Mouse (Mus musculus): Measurements from ENCODE around the gene Pde1a. TPM values are rescaled to one million over a fixed set of nuclear protein-coding genes. Genes with fewer than 3 reads are reported as not detected.

The Pde1a gene
- polyA plus RNA-seq, 1 experiment from 2014 or later: 36.9 TPM

DNA sequence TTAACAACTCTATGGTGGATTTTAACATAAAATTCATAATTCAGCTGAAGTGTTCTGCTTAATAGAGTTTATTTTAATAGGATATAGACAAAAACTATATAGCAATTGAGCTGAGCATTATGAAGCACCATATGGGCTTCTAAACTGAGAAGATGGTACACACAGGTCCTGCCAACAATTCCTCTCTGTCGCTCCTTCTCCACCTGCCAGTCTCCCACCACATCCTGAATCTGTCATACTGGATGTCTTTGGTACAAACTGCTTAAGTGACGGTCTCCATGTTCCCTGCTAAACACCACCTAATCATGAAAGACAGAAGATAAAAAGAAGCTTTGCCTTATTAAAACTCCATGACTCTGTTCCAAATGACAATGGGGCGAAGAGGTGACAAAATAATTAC, 20.1 kb upstream of the Pde1a start:
- ATAC-seq (ENCODE audit: insufficient number of reproducible peaks, insufficient read depth, low FRiP score, low read depth): no peak
- Histone ChIP-seq H3K9ac (ENCODE audit: low read length) (no peak overlapping the region), H3K4me2 (ENCODE audit: low read length) (no peak overlapping the region), H3K9me3 (ENCODE audit: control insufficient read depth, low read length) (no peaks in the 10 kb centered on the region), H3K27ac (replicated peaks in 1 of 2; ENCODE audit: control insufficient read depth in 1 of 2, insufficient read depth in 1 of 2, low read depth in 2 of 2, low read length in 2 of 2) (no peak overlapping the region), H3K27me3 (ENCODE audit: control insufficient read depth, insufficient read depth, low read length) (no peaks in the 10 kb centered on the region), H3K4me3 (ENCODE audit: control insufficient read depth in 1 of 2, insufficient read depth in 1 of 2, low read depth in 1 of 2, low read length in 2 of 2) (no peak overlapping the region), H3K4me1 (ENCODE audit: control insufficient read depth in 2 of 2, insufficient read depth in 2 of 2, low read length in 2 of 2) (no peaks in the 10 kb centered on the region), H3K36me3 (ENCODE audit: control insufficient read depth, insufficient read depth, low read length) (no peaks in the 10 kb centered on the region)
- WGBS: 74% methylated on average over 3 of the region's 3 CpGs

DNA sequence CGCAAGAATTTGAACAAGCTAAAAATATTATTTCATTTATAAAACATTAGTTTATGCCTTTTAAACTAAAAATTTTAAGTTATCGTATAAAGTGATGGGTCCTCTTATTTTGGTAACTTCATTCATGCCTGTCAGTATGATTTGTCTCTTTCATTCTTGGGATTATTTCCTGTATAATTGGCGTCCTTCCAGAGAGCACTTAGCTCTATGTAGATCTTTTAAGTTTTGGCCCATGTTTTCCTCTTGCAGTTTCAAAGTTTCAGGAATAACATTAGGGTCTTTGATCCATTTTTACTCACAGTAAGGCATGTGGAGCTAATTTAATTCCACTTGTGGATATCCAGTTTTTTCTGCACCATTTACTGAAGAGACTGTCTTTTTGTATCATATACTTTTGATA, 5.8 kb upstream of the Pde1a start:
- Histone ChIP-seq H3K9ac (ENCODE audit: low read length) (no peak overlapping the region), H3K4me1 (ENCODE audit: control insufficient read depth in 2 of 2, insufficient read depth in 2 of 2, low read length in 2 of 2) (no peaks in the 10 kb centered on the region), H3K27ac (replicated peaks in 1 of 2; ENCODE audit: control insufficient read depth in 1 of 2, insufficient read depth in 1 of 2, low read depth in 2 of 2, low read length in 2 of 2) (no peak overlapping the region), H3K9me3 (ENCODE audit: control insufficient read depth, low read length) (0 out of 2 replicates have a peak, but pooled peaks cover 4% of the 10 kb centered on the region), H3K27me3 (ENCODE audit: control insufficient read depth, insufficient read depth, low read length) (no peaks in the 10 kb centered on the region), H3K4me2 (ENCODE audit: low read length) (no peak overlapping the region), H3K36me3 (ENCODE audit: control insufficient read depth, insufficient read depth, low read length) (no peaks in the 10 kb centered on the region), H3K4me3 (ENCODE audit: control insufficient read depth in 1 of 2, insufficient read depth in 1 of 2, low read depth in 1 of 2, low read length in 2 of 2) (no peak overlapping the region)
- 76% methylated on average over 3 of the region's 3 CpGs for WGBS
- ATAC-seq (ENCODE audit: insufficient number of reproducible peaks, insufficient read depth, low FRiP score, low read depth): no peak

GRCm38 (mm10) chr2:80132677-80133076, 3.4 kb upstream of the Pde1a start:
- H3K27me3 ChIP-seq (ENCODE audit: control insufficient read depth, insufficient read depth, low read length): no peaks in the 10 kb centered on the region
- H3K9ac ChIP-seq (ENCODE audit: low read length): no peak overlapping the region
- 76% methylated on average over 3 of the region's 3 CpGs for WGBS
- no peak for ATAC-seq (ENCODE audit: insufficient number of reproducible peaks, insufficient read depth, low FRiP score, low read depth)
- 0 out of 4 replicates have a peak, but pooled peaks cover 0 to 7% of the 10 kb centered on the region in 2 experiments for H3K4me1 ChIP-seq (ENCODE audit: control insufficient read depth in 2 of 2, insufficient read depth in 2 of 2, low read length in 2 of 2)
- 0 out of 2 replicates have a peak, but pooled peaks cover 4% of the 10 kb centered on the region for H3K9me3 ChIP-seq (ENCODE audit: control insufficient read depth, low read length)
- H3K36me3 ChIP-seq (ENCODE audit: control insufficient read depth, insufficient read depth, low read length): no peaks in the 10 kb centered on the region
- H3K27ac ChIP-seq (replicated peaks in 1 of 2; ENCODE audit: control insufficient read depth in 1 of 2, insufficient read depth in 1 of 2, low read depth in 2 of 2, low read length in 2 of 2): no peak overlapping the region
- H3K4me3 ChIP-seq (ENCODE audit: control insufficient read depth in 1 of 2, insufficient read depth in 1 of 2, low read depth in 1 of 2, low read length in 2 of 2): no peak overlapping the region
- H3K4me2 ChIP-seq (ENCODE audit: low read length): no peak overlapping the region

GRCm38 (mm10) chr2:80126663-80127062, 2.6 kb downstream of the Pde1a start:
- Histone ChIP-seq H3K27me3 (ENCODE audit: control insufficient read depth, insufficient read depth, low read length) (no peaks in the 10 kb centered on the region), H3K9ac (ENCODE audit: low read length) (no peak overlapping the region), H3K27ac (replicated peaks in 1 of 2; ENCODE audit: control insufficient read depth in 1 of 2, insufficient read depth in 1 of 2, low read depth in 2 of 2, low read length in 2 of 2) (no peak overlapping the region), H3K9me3 (ENCODE audit: control insufficient read depth, low read length) (no peaks in the 10 kb centered on the region), H3K4me1 (ENCODE audit: control insufficient read depth in 2 of 2, insufficient read depth in 2 of 2, low read length in 2 of 2) (0 out of 4 replicates have a peak, but pooled peaks cover 0 to 7% of the 10 kb centered on the region in 2 experiments), H3K4me2 (ENCODE audit: low read length) (no peak overlapping the region), H3K4me3 (ENCODE audit: control insufficient read depth in 1 of 2, insufficient read depth in 1 of 2, low read depth in 1 of 2, low read length in 2 of 2) (no peak overlapping the region), H3K36me3 (ENCODE audit: control insufficient read depth, insufficient read depth, low read length) (no peaks in the 10 kb centered on the region)
- ATAC-seq (ENCODE audit: insufficient number of reproducible peaks, insufficient read depth, low FRiP score, low read depth): no peak
- 69% methylated on average over 4 of the region's 4 CpGs for WGBS

- 83% methylated on average over 2 of the region's 2 CpGs for WGBS
- no peak for ATAC-seq (ENCODE audit: insufficient number of reproducible peaks, insufficient read depth, low FRiP score, low read depth)
- H3K36me3 ChIP-seq (ENCODE audit: control insufficient read depth, insufficient read depth, low read length): no peaks in the 10 kb centered on the region
- no peaks in the 10 kb centered on the region for H3K27me3 ChIP-seq (ENCODE audit: control insufficient read depth, insufficient read depth, low read length)
- no peak overlapping the region for H3K4me2 ChIP-seq (ENCODE audit: low read length)
- H3K4me3 ChIP-seq (ENCODE audit: control insufficient read depth in 1 of 2, insufficient read depth in 1 of 2, low read depth in 1 of 2, low read length in 2 of 2): no peak overlapping the region
- H3K4me1 ChIP-seq (ENCODE audit: control insufficient read depth in 2 of 2, insufficient read depth in 2 of 2, low read length in 2 of 2): no peaks in the 10 kb centered on the region
- H3K27ac ChIP-seq (replicated peaks in 1 of 2; ENCODE audit: control insufficient read depth in 1 of 2, insufficient read depth in 1 of 2, low read depth in 2 of 2, low read length in 2 of 2): no peak overlapping the region
- no peak overlapping the region for H3K9ac ChIP-seq (ENCODE audit: low read length)
- no peaks in the 10 kb centered on the region for H3K9me3 ChIP-seq (ENCODE audit: control insufficient read depth, low read length)
Observed at GRCm38 (mm10) chr2:80086891-80087290, 42.4 kb downstream of the Pde1a start.

- Histone ChIP-seq H3K4me1 (ENCODE audit: control insufficient read depth in 2 of 2, insufficient read depth in 2 of 2, low read length in 2 of 2) (no peaks in the 10 kb centered on the region), H3K4me3 (ENCODE audit: control insufficient read depth in 1 of 2, insufficient read depth in 1 of 2, low read depth in 1 of 2, low read length in 2 of 2) (no peak overlapping the region), H3K27me3 (ENCODE audit: control insufficient read depth, insufficient read depth, low read length) (no peaks in the 10 kb centered on the region), H3K9me3 (ENCODE audit: control insufficient read depth, low read length) (no peaks in the 10 kb centered on the region), H3K27ac (replicated peaks in 1 of 2; ENCODE audit: control insufficient read depth in 1 of 2, insufficient read depth in 1 of 2, low read depth in 2 of 2, low read length in 2 of 2) (no peak overlapping the region), H3K9ac (ENCODE audit: low read length) (no peak overlapping the region), H3K36me3 (ENCODE audit: control insufficient read depth, insufficient read depth, low read length) (no peaks in the 10 kb centered on the region), H3K4me2 (ENCODE audit: low read length) (no peak overlapping the region)
- WGBS: 81% methylated on average over 9 of the region's 9 CpGs
- no peak for ATAC-seq (ENCODE audit: insufficient number of reproducible peaks, insufficient read depth, low FRiP score, low read depth)
Observed at GRCm38 (mm10) chr2:80080090-80080821, 49.0 kb downstream of the Pde1a start.

- no peak overlapping the region for H3K27ac ChIP-seq (replicated peaks in 1 of 2; ENCODE audit: control insufficient read depth in 1 of 2, insufficient read depth in 1 of 2, low read depth in 2 of 2, low read length in 2 of 2)
- no peak overlapping the region for H3K9ac ChIP-seq (ENCODE audit: low read length)
- no peak overlapping the region for H3K4me2 ChIP-seq (ENCODE audit: low read length)
- H3K9me3 ChIP-seq (ENCODE audit: control insufficient read depth, low read length): no peaks in the 10 kb centered on the region
- H3K36me3 ChIP-seq (ENCODE audit: control insufficient read depth, insufficient read depth, low read length): no peaks in the 10 kb centered on the region
- H3K4me3 ChIP-seq (ENCODE audit: control insufficient read depth in 1 of 2, insufficient read depth in 1 of 2, low read depth in 1 of 2, low read length in 2 of 2): no peak overlapping the region
- no peak for ATAC-seq (ENCODE audit: insufficient number of reproducible peaks, insufficient read depth, low FRiP score, low read depth)
- 70% methylated on average over 4 of the region's 4 CpGs for WGBS
- no peaks in the 10 kb centered on the region for H3K27me3 ChIP-seq (ENCODE audit: control insufficient read depth, insufficient read depth, low read length)
- no peaks in the 10 kb centered on the region for H3K4me1 ChIP-seq (ENCODE audit: control insufficient read depth in 2 of 2, insufficient read depth in 2 of 2, low read length in 2 of 2)
Observed at GRCm38 (mm10) chr2:80079618-80080017, 49.6 kb downstream of the Pde1a start.

DNA sequence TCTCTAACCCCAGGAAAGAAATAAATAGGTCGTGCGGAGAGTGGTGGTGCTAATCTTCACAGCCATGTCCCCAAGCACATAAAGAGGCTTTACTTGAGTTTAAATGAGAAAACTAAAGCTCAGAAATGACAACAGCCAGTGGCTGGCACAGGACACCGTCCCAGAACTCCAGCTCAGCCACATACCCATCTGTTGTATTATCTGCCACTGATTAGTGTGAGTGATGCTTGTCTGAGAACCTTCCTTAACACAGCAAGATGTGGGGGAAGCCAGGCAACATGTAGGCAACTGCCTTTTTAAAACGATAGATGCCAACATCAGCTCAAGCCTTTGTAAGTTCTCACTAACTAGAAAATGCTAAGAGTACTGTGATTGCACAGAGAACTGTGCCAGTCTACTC, 52.9 kb downstream of the Pde1a start:
- Histone ChIP-seq H3K9ac (ENCODE audit: low read length) (no peak overlapping the region), H3K4me3 (ENCODE audit: control insufficient read depth in 1 of 2, insufficient read depth in 1 of 2, low read depth in 1 of 2, low read length in 2 of 2) (no peak overlapping the region), H3K36me3 (ENCODE audit: control insufficient read depth, insufficient read depth, low read length) (no peaks in the 10 kb centered on the region), H3K4me1 (ENCODE audit: control insufficient read depth in 2 of 2, insufficient read depth in 2 of 2, low read length in 2 of 2) (no peaks in the 10 kb centered on the region), H3K4me2 (ENCODE audit: low read length) (no peak overlapping the region), H3K9me3 (ENCODE audit: control insufficient read depth, low read length) (no peaks in the 10 kb centered on the region), H3K27ac (replicated peaks in 1 of 2; ENCODE audit: control insufficient read depth in 1 of 2, insufficient read depth in 1 of 2, low read depth in 2 of 2, low read length in 2 of 2) (no peak overlapping the region), H3K27me3 (ENCODE audit: control insufficient read depth, insufficient read depth, low read length) (no peaks in the 10 kb centered on the region)
- 72% methylated on average over 4 of the region's 4 CpGs for WGBS
- no peak for ATAC-seq (ENCODE audit: insufficient number of reproducible peaks, insufficient read depth, low FRiP score, low read depth)

All from heart, embryonic 14.5 days (tissue).